ENCODE assay signal across 15 mouse cellular contexts in the genomic region with DNA sequence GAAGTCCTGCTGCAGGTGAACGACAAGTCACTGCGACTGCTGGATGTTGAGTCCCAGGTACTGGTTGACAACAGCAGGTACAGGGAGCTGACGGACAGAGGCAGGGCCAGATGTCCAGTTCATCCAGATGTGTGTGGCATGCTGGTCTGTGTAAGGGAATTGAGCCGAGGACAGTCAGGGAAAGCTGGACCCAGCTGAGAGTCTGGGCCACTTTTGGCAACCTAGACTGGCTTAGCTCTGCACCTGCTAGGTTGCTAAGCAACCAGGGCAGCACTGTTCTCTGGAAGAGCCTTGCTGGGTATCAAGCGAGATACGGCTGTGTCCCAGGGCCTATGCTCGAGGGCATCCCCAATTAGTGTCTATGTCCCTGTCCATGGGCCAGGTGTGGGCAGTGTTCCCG. TPM values are rescaled to one million over a fixed set of nuclear protein-coding genes. Genes with fewer than 3 reads are reported as not detected.
DNase-seq lines count a peak whose midpoint lies in the region; ATAC-seq lines count a peak whose summit lies in the region.
"Had no signal": no experiment of that assay in that cellular context is flagged by ENCODE, and none has a peak within 500 bp of the region (broad histone marks: within the 10 kb centered on the region; RNA-seq: fewer than 3 reads in every experiment).

No protein-coding gene starts in this region.

- no peak overlapping the region for H3K4me2 ChIP-seq in forebrain, embryonic 15.5 days (replicated peaks)
- H3K4me2 ChIP-seq: heart, embryonic 11.5 days; liver, embryonic 13.5 days; lung, embryonic 15.5 days had no signal

- no peaks in the 10 kb centered on the region for H3K36me3 ChIP-seq in forebrain, embryonic 15.5 days
- no peaks in the 10 kb centered on the region for H3K36me3 ChIP-seq in forebrain, embryonic 10.5 days (replicated peaks)
- H3K36me3 ChIP-seq: liver, embryonic 13.5 days; lung, embryonic 15.5 days had no signal

- no peaks in the 10 kb centered on the region for H3K9me3 ChIP-seq in forebrain, embryonic 15.5 days
- no peaks in the 10 kb centered on the region for H3K9me3 ChIP-seq in forebrain, embryonic 10.5 days
- H3K9me3 ChIP-seq: liver, embryonic 13.5 days; lung, embryonic 15.5 days had no signal

- H3K4me3 ChIP-seq in forebrain, embryonic 15.5 days = no peak overlapping the region
- no peak overlapping the region for H3K4me3 ChIP-seq in forebrain, embryonic 10.5 days
- H3K4me3 ChIP-seq: erythroblast, embryonic 14.5 days; liver, embryonic 13.5 days; lung, embryonic 15.5 days had no signal

- ATAC-seq in forebrain, embryonic 15.5 days (replicated peaks) = 0 out of 2 replicates have a peak, but pooled peaks have one; percentile 43

- no peaks in the 10 kb centered on the region for H3K27me3 ChIP-seq in forebrain, embryonic 15.5 days
- H3K27me3 ChIP-seq in forebrain, embryonic 10.5 days (ENCODE audit: poor library complexity, severe bottlenecking) = peaks cover 23% of the 10 kb centered on the region
- H3K27me3 ChIP-seq: lung, embryonic 15.5 days had no signal

- H3K27ac ChIP-seq in forebrain, embryonic 15.5 days (replicated peaks) = no peak overlapping the region
- no peak overlapping the region for H3K27ac ChIP-seq in forebrain, embryonic 10.5 days
- H3K27ac ChIP-seq: liver, embryonic 13.5 days; lung, embryonic 15.5 days had no signal

- WGBS in forebrain, embryonic 15.5 days = 66% methylated on average over 8 of the region's 8 CpGs
- WGBS in forebrain, embryonic 10.5 days = 88% methylated on average over 8 of the region's 8 CpGs

- intact Hi-C loops in left cerebral cortex, postnatal 14 days (cut with DNase I) = no loop called here

- H3K9ac ChIP-seq in forebrain, embryonic 15.5 days (replicated peaks) = no peak overlapping the region
- H3K9ac ChIP-seq: liver, embryonic 13.5 days; lung, embryonic 15.5 days had no signal

- peaks cover 10% of the 10 kb centered on the region for H3K4me1 ChIP-seq in forebrain, embryonic 15.5 days
- peaks cover 17% of the 10 kb centered on the region for H3K4me1 ChIP-seq in forebrain, embryonic 10.5 days
- H3K4me1 ChIP-seq: lung, embryonic 15.5 days had no signal

- DNase-seq in forebrain, embryonic 10.5 days (ENCODE audit: extremely low spot score, low spot score) = no peak
- peak; percentile 18 to 33 for DNase-seq in left cerebral cortex, postnatal 14 days (ENCODE audit: low spot score in 2 of 2)
- no peak for DNase-seq in left cerebral cortex, adult 11 months (ENCODE audit: low spot score)
- DNase-seq in MN1 (ENCODE audit: low spot score) (peak; percentile 29), R1 (ENCODE audit: low read depth, low spot score) (peak; percentile 35)
- DNase-seq in urinary bladder, postnatal 25 days (ENCODE audit: low spot score) = no peak
- no peak for DNase-seq in gastrocnemius, postnatal 25 days
- DNase-seq: heart, postnatal 14 days; kidney, postnatal 4 days; liver, embryonic 13.5 days; thymus, adult 18-20 months had no signal

RNA-seq across cellular contexts. Expression of a gene that starts 16.4 kb away (rescaled TPM):
- polyA plus RNA-seq in forebrain, embryonic 15.5 days (2015; fragmentation: Nextera tagmentation; extraction: Ambion mirVana) = 0.37 and 0.57 TPM in 2 replicates
- 4.2 and 4.5 TPM in 2 replicates for polyA plus RNA-seq in forebrain, embryonic 10.5 days (2016; fragmentation: Nextera tagmentation; extraction: Ambion mirVana)
- total RNA-seq in left cerebral cortex, postnatal 14 days (2021) = 1 to 10 TPM; 1.3 to 1.8 TPM
- total RNA-seq in gastrocnemius, postnatal 25 days (2021) = 1 to 10 TPM; 1.5 to 2.1 TPM

RNA-seq across cellular contexts. Expression of a gene that starts 27.5 kb away (rescaled TPM):
- 64.1 and 64.3 TPM in 2 replicates for polyA plus RNA-seq in forebrain, embryonic 15.5 days (2015; fragmentation: Nextera tagmentation; extraction: Ambion mirVana)
- 48.2 and 51.0 TPM in 2 replicates for polyA plus RNA-seq in forebrain, embryonic 10.5 days (2016; fragmentation: Nextera tagmentation; extraction: Ambion mirVana)
- total RNA-seq in left cerebral cortex, postnatal 14 days (2021) = 10 to 100 TPM; 23.6 to 30.6 TPM
- total RNA-seq in gastrocnemius, postnatal 25 days (2021) = 10 to 100 TPM; 11.0 to 11.5 TPM

RNA-seq across cellular contexts. Expression of a gene that starts 27.6 kb away (rescaled TPM):
- polyA plus RNA-seq in forebrain, embryonic 15.5 days (2015; fragmentation: Nextera tagmentation; extraction: Ambion mirVana) = 140 and 142 TPM in 2 replicates
- polyA plus RNA-seq in forebrain, embryonic 10.5 days (2016; fragmentation: Nextera tagmentation; extraction: Ambion mirVana) = 59.2 and 59.3 TPM in 2 replicates
- total RNA-seq in left cerebral cortex, postnatal 14 days (2021) = 100 to 1,000 TPM; 164 to 170 TPM
- 10 to 100 TPM; 11.2 to 11.7 TPM for total RNA-seq in gastrocnemius, postnatal 25 days (2021)

RNA-seq across cellular contexts. Expression of a gene that starts 36.9 kb away (rescaled TPM):
- polyA plus RNA-seq in forebrain, embryonic 15.5 days (2015; fragmentation: Nextera tagmentation; extraction: Ambion mirVana) = 375 and 378 TPM in 2 replicates
- polyA plus RNA-seq in forebrain, embryonic 10.5 days (2016; fragmentation: Nextera tagmentation; extraction: Ambion mirVana) = 335 and 368 TPM in 2 replicates
- 100 to 1,000 TPM; 102 to 119 TPM for total RNA-seq in left cerebral cortex, postnatal 14 days (2021)
- total RNA-seq in gastrocnemius, postnatal 25 days (2021) = 10 to 100 TPM; 78.9 to 91.3 TPM

RNA-seq across cellular contexts. Expression of a gene that starts 58.9 kb away (rescaled TPM):
- polyA plus RNA-seq in forebrain, embryonic 15.5 days (2015; fragmentation: Nextera tagmentation; extraction: Ambion mirVana) = 62.2 and 64.2 TPM in 2 replicates
- polyA plus RNA-seq in forebrain, embryonic 10.5 days (2016; fragmentation: Nextera tagmentation; extraction: Ambion mirVana) = 43.2 and 44.7 TPM in 2 replicates
- total RNA-seq in left cerebral cortex, postnatal 14 days (2021) = 10 to 100 TPM; 36.0 to 42.6 TPM
- total RNA-seq in gastrocnemius, postnatal 25 days (2021) = 1 to 10 TPM; 5.2 to 6.7 TPM

Comparison
In these comparisons a context has a peak if more than half of its experiments do, and no peak if none do; other contexts are left out.
1. DNase-seq: peak in left cerebral cortex, postnatal 14 days (2 of 2), MN1 (single experiment) and R1 (single experiment); none in forebrain, embryonic 10.5 days (single experiment), left cerebral cortex, adult 11 months (single experiment), urinary bladder, postnatal 25 days (single experiment) and gastrocnemius, postnatal 25 days (single experiment).
2. RNA of a gene that starts 27.6 kb away (total RNA-seq): 164 to 170 TPM in left cerebral cortex, postnatal 14 days; 11.2 to 11.7 TPM in gastrocnemius, postnatal 25 days; every median in the first group is over 10 times any median in the second.